In the genomic region with DNA sequence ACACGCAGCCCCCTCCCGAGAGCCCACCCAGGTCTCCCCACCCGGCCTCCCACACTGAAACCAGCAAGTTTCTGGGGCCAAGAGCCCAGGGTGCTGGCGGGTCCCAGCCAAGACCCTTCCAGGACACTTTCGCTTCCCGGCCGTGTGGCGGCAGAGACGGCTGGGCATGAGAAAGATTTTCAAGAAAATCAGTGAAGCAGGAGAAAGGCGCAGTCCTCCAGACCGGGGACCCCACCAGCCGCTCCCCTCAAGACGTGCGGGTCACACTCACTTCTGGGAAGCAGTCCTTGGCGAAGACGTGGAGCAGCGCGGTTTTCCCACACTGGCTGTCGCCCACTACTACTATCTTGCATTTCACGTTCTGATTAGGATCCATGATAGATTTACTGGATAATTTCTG, we compare ENCODE assay signal across 7 mouse cellular contexts. TPM values are rescaled to one million over a fixed set of nuclear protein-coding genes. Genes with fewer than 3 reads are reported as not detected.
A peak's percentile ranks its signal among the peaks of the same experiment; 100 is the strongest.
DNase-seq lines count a peak whose midpoint lies in the region; ATAC-seq lines count a peak whose summit lies in the region.

No protein-coding gene starts in this region.

- ATAC-seq in forebrain, embryonic 11.5 days (replicated peaks; ENCODE audit: low FRiP score), result peak; percentile 31

- H3K9me3 ChIP-seq in forebrain, embryonic 11.5 days (ENCODE audit: control insufficient read depth, low read length), result no peaks in the 10 kb centered on the region

- intact Hi-C loops in heart, postnatal 25 days (cut with DNase I), result loop anchor here (5.0 to 10.0 kb wide), 5 partner anchors 196 to 841 kb away; no protein-coding TSS in a partner anchor

- DNase-seq in MN1 (ENCODE audit: low spot score), result peak; percentile 42
- DNase-seq in adrenal gland, postnatal 25 days, result peak; percentile 34
- DNase-seq in forebrain, embryonic 11.5 days (ENCODE audit: low spot score), result peak; percentile 78
- peak; percentile 9 for DNase-seq in heart, postnatal 25 days (ENCODE audit: low spot score)
- peak; percentile 8 to 23 for DNase-seq in layer of hippocampus, postnatal 25 days (ENCODE audit: extremely low spot score in 1 of 2, low spot score in 1 of 2)
- DNase-seq in lung, postnatal 14 days, result peak; percentile 48
- peak; percentile 54 to 56 for DNase-seq in right cerebral cortex, postnatal 10 days (ENCODE audit: low spot score in 2 of 2)

- H3K9ac ChIP-seq in forebrain, embryonic 11.5 days (ENCODE audit: low read length), result peak overlapping the region; percentile 84

- H3K4me3 ChIP-seq in forebrain, embryonic 11.5 days (ENCODE audit: low read depth, low read length), result peak overlapping the region; percentile 98

- peak overlapping the region; percentile 68 for H3K4me2 ChIP-seq in forebrain, embryonic 11.5 days (ENCODE audit: low read depth, low read length, severe bottlenecking)

- H3K27ac ChIP-seq in forebrain, embryonic 11.5 days (ENCODE audit: low read depth, low read length), result peak overlapping the region; percentile 70; the same call in 1 of the 2 replicates

- H3K27me3 ChIP-seq in forebrain, embryonic 11.5 days (ENCODE audit: control insufficient read depth, insufficient read depth, low read length), result no peaks in the 10 kb centered on the region

- H3K36me3 ChIP-seq in forebrain, embryonic 11.5 days (ENCODE audit: control insufficient read depth, insufficient read depth, low read length), result no peaks in the 10 kb centered on the region

- WGBS in forebrain, embryonic 11.5 days, result under 1% methylated on average over 20 of the region's 20 CpGs

- peaks cover 4% of the 10 kb centered on the region; the same call in 1 of the 2 replicates for H3K4me1 ChIP-seq in forebrain, embryonic 11.5 days (replicated peaks; ENCODE audit: control insufficient read depth, insufficient read depth, low read length)

RNA-seq across cellular contexts. Expression of a gene that starts 0.5 kb away (rescaled TPM):
- total RNA-seq in adrenal gland, postnatal 25 days (2021), result 51.3 and 52.9 TPM in 2 replicates
- 160 and 163 TPM in 2 replicates for polyA plus RNA-seq in forebrain, embryonic 11.5 days (2014; fragmentation: Nextera tagmentation; extraction: Ambion mirVana)
- total RNA-seq in heart, postnatal 25 days (2021), result 10 to 100 TPM; 20.9 to 22.3 TPM
- total RNA-seq in layer of hippocampus, postnatal 25 days (2021), result 10 to 100 TPM; 13.0 to 14.9 TPM

Comparison
In these comparisons a context has a peak if more than half of its experiments do, and no peak if none do; other contexts are left out.
1. Peak in every context shown above with its lines: DNase-seq, ATAC-seq, H3K4me3 ChIP-seq and H3K27ac ChIP-seq.
2. DNase-seq: peak in every context shown above with its lines; median percentile 78 in forebrain, embryonic 11.5 days; 55 in right cerebral cortex, postnatal 10 days; 48 in lung, postnatal 14 days; 42 in MN1; 34 in adrenal gland, postnatal 25 days; 16 in layer of hippocampus, postnatal 25 days; 9 in heart, postnatal 25 days.